Mouse (Mus musculus) heart, postnatal 0 days (tissue): ENCODE measurements around the gene Cyp26a1. TPM values are rescaled to one million over a fixed set of nuclear protein-coding genes. Genes with fewer than 3 reads are reported as not detected.

Experiments used
- ATAC-seq: fragments of 200-750 bp; cut with Nextera tagmentation; 2 replicates; pipeline ENCODE4 v1.8.0; 2017; ENCODE audit warnings: low read depth, moderate number of reproducible peaks, moderate library complexity; ENCODE audit not compliant: insufficient read depth
- DNase-seq: peaks from one replicate; pipeline ENCODE4 v3.0.0-alpha.2; 2016; ENCODE audit warnings: low spot score
- H3K27ac ChIP-seq: fragments of 300-500 bp; sonication (generic); 2 replicates; pipeline ENCODE4 v1.5.1; 2014; ENCODE audit warnings: low read depth, mild to moderate bottlenecking
- H3K27me3 ChIP-seq: fragments of 300-500 bp; sonication (generic); 2 replicates; pipeline ENCODE4 v1.6.1; 2014; ENCODE audit warnings: low read length, mixed read lengths; ENCODE audit not compliant: control insufficient read depth, insufficient read depth
- H3K36me3 ChIP-seq: fragments of 300-500 bp; sonication (generic); replicated peaks from 2 replicates; pipeline ENCODE4 v1.6.1; 2014; ENCODE audit warnings: low read length, mixed read lengths; ENCODE audit not compliant: control insufficient read depth, insufficient read depth
- H3K4me1 ChIP-seq: fragments of 300-500 bp; sonication (generic); 2 replicates; pipeline ENCODE4 v1.6.1; 2014; ENCODE audit warnings: antibody characterized with exemption; ENCODE audit not compliant: control insufficient read depth, insufficient read depth
- H3K4me2 ChIP-seq: fragments of 300-500 bp; sonication (generic); 2 replicates; pipeline ENCODE4 v1.6.1; 2014; ENCODE audit warnings: low read depth, mild to moderate bottlenecking, low read length, moderate library complexity
- H3K4me3 ChIP-seq: fragments of 300-500 bp; sonication (generic); 2 replicates; pipeline ENCODE4 v1.5.1; 2014; ENCODE audit warnings: low read depth, low read length
- H3K9ac ChIP-seq: fragments of 300-500 bp; sonication (generic); replicated peaks from 2 replicates; pipeline ENCODE4 v1.6.1; 2014; ENCODE audit warnings: low read depth, low read length, mixed read lengths
- H3K9me3 ChIP-seq: fragments of 300-500 bp; sonication (generic); replicated peaks from 2 replicates; pipeline ENCODE4 v1.6.1; 2016; ENCODE audit warnings: low read length; ENCODE audit not compliant: control insufficient read depth
- CTCF ChIP-seq: IDR thresholded peaks from 2 replicates; pipeline ENCODE4 v1.5.1; 2016; ENCODE audit warnings: antibody characterized with exemption, control low read depth, low read depth
- EP300 ChIP-seq: IDR thresholded peaks from 2 replicates; pipeline ENCODE4 v1.6.1; 2016; ENCODE audit warnings: antibody characterized with exemption, low read depth
- WGBS: fragments of 180-500 bp; shearing (Covaris S2); extraction: QIAGEN DNeasy Blood & Tissue Kit; methylation state at CpG from one replicate; pipeline ENCODE4 v1.1.7; 2014; 5-methylcytosine and 5-hydroxymethylcytosine counted together
- polyA plus RNA-seq: library from polyadenylated mRNA; unstranded; fragments of >200 nt; fragmentation: Nextera tagmentation; extraction: Ambion mirVana; gene quantifications from 2 replicates; pipeline ENCODE4 v1.2.1, GENCODE M21; 2015
- total RNA-seq: library from RNA; depleted of rRNA; stranded (reverse); fragments of >200 nt; gene quantifications from 2 replicates; pipeline ENCODE4 v1.2.3, GENCODE M21; 2014; ENCODE audit warnings: low replicate concordance

Cyp26a1 gene
- total and polyA plus RNA-seq, 2 experiments from 2014 or later, result 0.08 to 1.3 TPM

- WGBS, result 44% methylated on average over 21 of the region's 21 CpGs
- no peak for ATAC-seq
These were observed 4.9 kb downstream of the Cyp26a1 start for GRCm38 (mm10) chr19:37702377-37703076.

DNA sequence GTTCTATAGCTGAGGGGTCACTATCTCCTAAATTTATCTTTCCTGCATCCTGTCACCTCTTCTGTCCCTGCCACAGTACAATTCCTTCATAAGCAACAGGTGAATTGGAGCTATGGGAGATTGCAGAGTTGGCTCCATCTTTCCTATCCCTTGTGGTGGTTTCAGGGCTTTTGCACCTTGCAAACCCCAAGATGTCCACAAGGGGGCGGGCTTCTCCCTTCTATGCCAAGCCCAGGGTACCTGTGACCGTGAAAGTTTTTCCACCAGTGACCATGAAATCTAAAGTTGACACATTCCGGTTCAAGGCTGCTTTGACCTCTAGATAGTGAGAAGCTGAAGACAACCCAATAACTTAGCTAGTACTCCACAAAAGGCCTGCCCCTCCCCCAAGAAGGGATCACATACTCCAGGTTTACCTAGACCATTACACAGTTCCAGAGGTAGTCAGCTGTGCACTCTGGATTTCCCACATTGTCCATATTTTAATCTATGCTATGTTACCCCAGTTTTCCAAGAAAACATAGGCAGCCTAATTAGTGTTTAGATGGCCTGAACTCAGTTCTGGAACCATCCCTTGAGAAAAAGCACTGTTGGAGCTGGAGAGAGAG lies 6.4 kb downstream of the Cyp26a1 start:
- Histone ChIP-seq H3K4me3 (no peak overlapping the region), H3K4me2 (no peak overlapping the region), H3K9ac (no peak overlapping the region), H3K27me3 (peaks cover 54% of the 10 kb centered on the region), H3K36me3 (no peaks in the 10 kb centered on the region), H3K9me3 (no peaks in the 10 kb centered on the region), H3K4me1 (no peaks in the 10 kb centered on the region), H3K27ac (no peak overlapping the region)
- peak; percentile 35 for DNase-seq
- TF ChIP-seq EP300, result no peak
- peak; percentile 80 for TF ChIP-seq CTCF
- ATAC-seq, result peak; percentile 11; the same call in 1 of the 2 replicates
- 6% methylated on average over 3 of the region's 3 CpGs for WGBS

More at GRCm38 (mm10) chr19:37702377-37703076, 4.9 kb downstream of the Cyp26a1 start:
- Histone ChIP-seq H3K36me3 (no peaks in the 10 kb centered on the region), H3K4me3 (no peak overlapping the region), H3K27me3 (peaks cover 68% of the 10 kb centered on the region), H3K4me1 (peaks cover 10% of the 10 kb centered on the region; the same call in 1 of the 2 replicates), H3K9me3 (no peaks in the 10 kb centered on the region), H3K4me2 (no peak overlapping the region), H3K27ac (no peak overlapping the region), H3K9ac (no peak overlapping the region)
- DNase-seq, result no peak
- TF ChIP-seq CTCF, result no peak
- TF ChIP-seq EP300, result no peak

- Histone ChIP-seq H3K4me2 (no peak overlapping the region), H3K4me3 (no peak overlapping the region), H3K27ac (no peak overlapping the region), H3K9me3 (0 out of 2 replicates have a peak, but pooled peaks cover 2% of the 10 kb centered on the region), H3K4me1 (no peaks in the 10 kb centered on the region), H3K9ac (no peak overlapping the region), H3K27me3 (peaks cover 36% of the 10 kb centered on the region), H3K36me3 (no peaks in the 10 kb centered on the region)
- ATAC-seq (no peak), DNase-seq (no peak)
- no peak for TF ChIP-seq CTCF
- no peak for TF ChIP-seq EP300
- 87% methylated on average over 5 of the region's 5 CpGs for WGBS
These were observed 8.1 kb downstream of the Cyp26a1 start for GRCm38 (mm10) chr19:37705722-37706121.

DNA sequence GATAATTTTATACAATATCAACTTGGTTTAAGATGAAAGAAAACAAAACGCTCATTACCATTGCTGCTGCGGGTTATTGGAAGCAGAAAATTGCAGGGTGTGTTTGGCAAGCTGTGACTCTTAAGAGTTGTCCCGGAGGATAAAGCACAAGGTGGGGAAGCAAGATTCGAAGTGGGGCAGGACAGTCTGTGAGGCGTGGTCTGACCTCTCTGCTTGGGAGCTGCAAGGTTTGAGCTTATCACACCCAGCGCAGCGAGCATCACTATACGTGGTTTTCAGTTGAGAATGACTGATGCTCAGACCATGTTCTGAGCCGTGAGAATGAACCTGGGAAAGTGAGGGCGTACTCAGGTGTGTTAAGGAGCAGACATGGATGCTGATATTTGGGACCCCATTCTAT lies 17.1 kb downstream of the Cyp26a1 start:
- H3K4me2 ChIP-seq, result no peak overlapping the region
- no peaks in the 10 kb centered on the region for H3K36me3 ChIP-seq
- H3K9me3 ChIP-seq, result 0 out of 2 replicates have a peak, but pooled peaks cover 2% of the 10 kb centered on the region
- ATAC-seq (no peak), DNase-seq (no peak)
- 0 out of 2 replicates have a peak, but pooled peaks cover 3% of the 10 kb centered on the region for H3K27me3 ChIP-seq
- H3K4me3 ChIP-seq, result no peak overlapping the region
- WGBS, result 60% methylated on average over 10 of the region's 10 CpGs
- TF ChIP-seq EP300, result no peak
- no peak for TF ChIP-seq CTCF
- no peaks in the 10 kb centered on the region for H3K4me1 ChIP-seq
- no peak overlapping the region for H3K9ac ChIP-seq
- H3K27ac ChIP-seq, result no peak overlapping the region

GRCm38 (mm10) chr19:37715980-37716379 lies 18.4 kb downstream of the Cyp26a1 start:
- H3K27ac ChIP-seq, result no peak overlapping the region
- no peak overlapping the region for H3K4me2 ChIP-seq
- WGBS, result 46% methylated on average over 1 of the region's 1 CpGs
- no peak overlapping the region for H3K9ac ChIP-seq
- no peak overlapping the region for H3K4me3 ChIP-seq
- TF ChIP-seq CTCF (no peak), EP300 (no peak)
- no peak for ATAC-seq
- no peaks in the 10 kb centered on the region for H3K4me1 ChIP-seq
- no peaks in the 10 kb centered on the region for H3K9me3 ChIP-seq
- no peaks in the 10 kb centered on the region for H3K36me3 ChIP-seq
- no peak for DNase-seq
- 0 out of 2 replicates have a peak, but pooled peaks cover 3% of the 10 kb centered on the region for H3K27me3 ChIP-seq
